Mouse (Mus musculus) testis, postnatal 14 days (tissue): ENCODE data around the gene Gng8.
A peak's percentile ranks its signal among the peaks of the same experiment; 100 is the strongest.

Source experiments
- DNase-seq: peaks from one replicate; pipeline ENCODE4 v3.0.0; 2021; ENCODE audit warnings: low spot score

The Gng8 gene

GRCm38 (mm10) chr7:16891641-16892351 lies at the start of gene Gng8:
Gene Gng8, plus strand, starts transcription at chr7:16891786.
- peak; percentile 78 for DNase-seq

- DNase-seq = peak; percentile 84
Measured at GRCm38 (mm10) chr7:16842645-16843063, 48.9 kb upstream of the Gng8 start, which contains the start of gene Prkd2. Gene Prkd2, plus strand, starts transcription at chr7:16842902.

GRCm38 (mm10) chr7:16843441-16844171 lies 48.0 kb upstream of the Gng8 start:
- no peak for DNase-seq

- no peak for DNase-seq
Measured at GRCm38 (mm10) chr7:16844696-16845071, 46.9 kb upstream of the Gng8 start.

- DNase-seq = peak; percentile 21
Measured at GRCm38 (mm10) chr7:16845072-16845819, 46.3 kb upstream of the Gng8 start.

GRCm38 (mm10) chr7:16845820-16846167 lies 45.8 kb upstream of the Gng8 start:
- DNase-seq = no peak

GRCm38 (mm10) chr7:16846775-16847174 lies 44.8 kb upstream of the Gng8 start:
- DNase-seq = no peak

- DNase-seq = no peak
Measured at GRCm38 (mm10) chr7:16847507-16847906, 44.1 kb upstream of the Gng8 start.

GRCm38 (mm10) chr7:16848579-16848978 lies 43.0 kb upstream of the Gng8 start:
- DNase-seq = peak; percentile 59

GRCm38 (mm10) chr7:16851636-16852035 lies 40.0 kb upstream of the Gng8 start:
- DNase-seq = no peak

- no peak for DNase-seq
Measured at GRCm38 (mm10) chr7:16853302-16853831, 38.2 kb upstream of the Gng8 start.

GRCm38 (mm10) chr7:16858336-16858735 lies 33.2 kb upstream of the Gng8 start:
- DNase-seq = no peak

GRCm38 (mm10) chr7:16859902-16860651 lies 31.5 kb upstream of the Gng8 start:
- DNase-seq = no peak

- no peak for DNase-seq
Measured at GRCm38 (mm10) chr7:16867488-16867887, 24.1 kb upstream of the Gng8 start.

GRCm38 (mm10) chr7:16869497-16869896 lies 22.1 kb upstream of the Gng8 start:
- DNase-seq = peak; percentile 70

GRCm38 (mm10) chr7:16871600-16871999 lies 20.0 kb upstream of the Gng8 start:
- no peak for DNase-seq

- no peak for DNase-seq
Measured at GRCm38 (mm10) chr7:16872478-16872877, 19.1 kb upstream of the Gng8 start.

GRCm38 (mm10) chr7:16873392-16873791 lies 18.2 kb upstream of the Gng8 start:
- no peak for DNase-seq

GRCm38 (mm10) chr7:16874190-16874589 lies 17.4 kb upstream of the Gng8 start:
- DNase-seq = peak; percentile 78

- peak; percentile 99 for DNase-seq
Measured at GRCm38 (mm10) chr7:16874756-16875309, 16.8 kb upstream of the Gng8 start.

GRCm38 (mm10) chr7:16875310-16875325 lies 16.5 kb upstream of the Gng8 start, which contains the start of gene Dact3:
Gene Dact3, plus strand, starts transcription at chr7:16875317.
- DNase-seq = no peak

GRCm38 (mm10) chr7:16875326-16875725 lies 16.3 kb upstream of the Gng8 start:
- no peak for DNase-seq
